ENCODE assay signal across 8 mouse cellular contexts in genomic region chr10:127341891-127342639, GRCm38 (mm10). TPM values are rescaled to one million over a fixed set of nuclear protein-coding genes. Genes with fewer than 3 reads are reported as not detected.
DNase-seq lines count a peak whose midpoint lies in the region; ATAC-seq and TF ChIP-seq lines count a peak whose summit lies in the region.

Gene Gli1, minus strand, starts transcription at chr10:127341974.

- peak within 1 kb of the TSS; percentile 27; the same call in 1 of the 2 replicates for H3K9ac ChIP-seq in heart, embryonic 14.5 days (ENCODE audit: low read length)
- no peak within 1 kb of the TSS; the same call in 1 of the 2 replicates for H3K9ac ChIP-seq in liver, embryonic 16.5 days (ENCODE audit: low read depth, low read length)
- H3K9ac ChIP-seq in neural tube, embryonic 14.5 days (replicated peaks; ENCODE audit: low read depth, low read length), result no peak within 1 kb of the TSS; the same call in 1 of the 2 replicates

- TF ChIP-seq POLR2A in brain, embryonic 14.5 days (IDR thresholded peaks at IDR 0.05; ENCODE audit: borderline replicate concordance, extremely low read depth, insufficient read depth, insufficient read length, poor library complexity, severe bottlenecking), result no peak
- TF ChIP-seq POLR2A in testis, adult 2 months (IDR thresholded peaks at IDR 0.05; ENCODE audit: control insufficient read depth, low read depth, low read length), result no peak

- peak within 1 kb of the TSS; percentile 38 to 39 for H3K4me3 ChIP-seq in heart, embryonic 14.5 days (ENCODE audit: control insufficient read depth in 1 of 2, insufficient read depth in 1 of 2, low read depth in 1 of 2, low read length in 2 of 2)
- H3K4me3 ChIP-seq in liver, embryonic 16.5 days (ENCODE audit: low read depth, low read length), result peak within 1 kb of the TSS; percentile 41
- peak within 1 kb of the TSS; percentile 28 for H3K4me3 ChIP-seq in neural tube, embryonic 14.5 days (ENCODE audit: low read depth, low read length)
- peak within 1 kb of the TSS; percentile 50 for H3K4me3 ChIP-seq in testis, adult 2 months (ENCODE audit: control insufficient read depth, low read depth, low read length)

- peaks cover 11 to 15% of the 10 kb centered on the region in 2 experiments; a peak in 3 of 4 replicates for H3K4me1 ChIP-seq in heart, embryonic 14.5 days (ENCODE audit: control insufficient read depth in 2 of 2, insufficient read depth in 2 of 2, low read length in 2 of 2)
- H3K4me1 ChIP-seq in liver, embryonic 16.5 days (ENCODE audit: control insufficient read depth, low read depth, low read length), result peaks cover 23% of the 10 kb centered on the region
- H3K4me1 ChIP-seq in neural tube, embryonic 14.5 days (ENCODE audit: control insufficient read depth, insufficient read depth, low read length), result peaks cover 10% of the 10 kb centered on the region
- peaks cover 19% of the 10 kb centered on the region for H3K4me1 ChIP-seq in testis, adult 2 months (ENCODE audit: control insufficient read depth, insufficient read depth, low read length)

- peak within 1 kb of the TSS; percentile 75 for H3K4me2 ChIP-seq in heart, embryonic 14.5 days (ENCODE audit: low read length)
- peak within 1 kb of the TSS; percentile 50 for H3K4me2 ChIP-seq in liver, embryonic 16.5 days (ENCODE audit: low read depth, low read length)
- H3K4me2 ChIP-seq in neural tube, embryonic 14.5 days (ENCODE audit: low read depth, low read length), result peak within 1 kb of the TSS; percentile 55

- DNase-seq in brain, embryonic 14.5 days (ENCODE audit: low read depth), result peak; percentile 86
- peak; percentile 90 for DNase-seq in kidney, postnatal 10 days

- peak; percentile 56 for ATAC-seq in CD4-positive, CD25-positive, alpha-beta regulatory T cell, adult 4 months
- peak; percentile 71 for ATAC-seq in erythroid progenitor cell, adult 5-6 weeks (replicated peaks; ENCODE audit: low FRiP score, poor library complexity, severe bottlenecking)
- ATAC-seq in heart, embryonic 14.5 days (ENCODE audit: insufficient number of reproducible peaks, insufficient read depth, low FRiP score, low read depth), result 0 out of 2 replicates have a peak, but pooled peaks have one; percentile 20
- ATAC-seq in liver, embryonic 16.5 days (ENCODE audit: low read depth), result peak; percentile 25; the same call in 1 of the 2 replicates
- ATAC-seq in neural tube, embryonic 14.5 days (ENCODE audit: low read depth), result 0 out of 2 replicates have a peak, but pooled peaks have one; percentile 38

- peaks cover 3% of the 10 kb centered on the region; the same call in 1 of the 2 replicates for H3K9me3 ChIP-seq in heart, embryonic 14.5 days (ENCODE audit: control insufficient read depth, low read length)
- no peaks in the 10 kb centered on the region for H3K9me3 ChIP-seq in liver, embryonic 16.5 days (replicated peaks; ENCODE audit: control insufficient read depth, low read length)
- no peaks in the 10 kb centered on the region for H3K9me3 ChIP-seq in neural tube, embryonic 14.5 days (ENCODE audit: control insufficient read depth, low read length)

- no peaks in the 10 kb centered on the region for H3K36me3 ChIP-seq in heart, embryonic 14.5 days (ENCODE audit: control insufficient read depth, insufficient read depth, low read length)
- no peaks in the 10 kb centered on the region for H3K36me3 ChIP-seq in liver, embryonic 16.5 days (ENCODE audit: control insufficient read depth, insufficient read depth)
- H3K36me3 ChIP-seq in neural tube, embryonic 14.5 days (ENCODE audit: control insufficient read depth, insufficient read depth, low read length), result no peaks in the 10 kb centered on the region
- H3K36me3 ChIP-seq in testis, adult 2 months (ENCODE audit: control insufficient read depth, insufficient read depth, low read length), result no peaks in the 10 kb centered on the region

- peaks cover 26% of the 10 kb centered on the region for H3K27me3 ChIP-seq in heart, embryonic 14.5 days (ENCODE audit: control insufficient read depth, insufficient read depth, low read length)
- peaks cover 53% of the 10 kb centered on the region for H3K27me3 ChIP-seq in liver, embryonic 16.5 days (ENCODE audit: control insufficient read depth, insufficient read depth, low read depth, low read length)
- peaks cover 6% of the 10 kb centered on the region for H3K27me3 ChIP-seq in neural tube, embryonic 14.5 days (ENCODE audit: control insufficient read depth, insufficient read depth, low read length)
- H3K27me3 ChIP-seq in testis, adult 2 months (ENCODE audit: control insufficient read depth, insufficient read depth, low read length), result no peaks in the 10 kb centered on the region

- WGBS in heart, embryonic 14.5 days, result under 1% methylated on average over 29 of the region's 29 CpGs
- WGBS in liver, embryonic 16.5 days (ENCODE audit: insufficient replicate concordance), result under 1% methylated on average over 29 of the region's 29 CpGs
- WGBS in neural tube, embryonic 14.5 days, result under 1% methylated on average over 29 of the region's 29 CpGs

- TF ChIP-seq CTCF in brain, embryonic 14.5 days (IDR thresholded peaks at IDR 0.05; ENCODE audit: borderline replicate concordance, extremely low read depth, insufficient read depth, insufficient read length), result peak; percentile 92
- peak; percentile 89 for TF ChIP-seq CTCF in testis, adult 2 months (IDR thresholded peaks at IDR 0.05; ENCODE audit: control insufficient read depth, insufficient read depth, insufficient replicate concordance, low read depth, low read length)

- H3K27ac ChIP-seq in heart, embryonic 14.5 days (replicated peaks in 1 of 2; ENCODE audit: control insufficient read depth in 1 of 2, insufficient read depth in 1 of 2, low read depth in 2 of 2, low read length in 2 of 2), result no peak within 1 kb of the TSS
- no peak within 1 kb of the TSS for H3K27ac ChIP-seq in liver, embryonic 16.5 days (ENCODE audit: low read length)
- no peak within 1 kb of the TSS for H3K27ac ChIP-seq in neural tube, embryonic 14.5 days (ENCODE audit: low read depth, low read length)
- no peak within 1 kb of the TSS; the same call in 1 of the 2 replicates for H3K27ac ChIP-seq in testis, adult 2 months (ENCODE audit: control insufficient read depth, insufficient read depth, low read depth, low read length)

RNA-seq across cellular contexts. Expression of gene Gli1, which starts in this region (rescaled TPM):
- under 1 TPM; 0.19 to 0.75 TPM for polyA plus RNA-seq in CD4-positive, CD25-positive, alpha-beta regulatory T cell, adult 4 months (2017; shearing (Covaris generic))
- polyA plus RNA-seq in brain, embryonic 14.5 days (2012; rRNA removed), result 7.4 and 11.3 TPM in 2 replicates
- not detected in 2 replicates for total RNA-seq in erythroid progenitor cell, adult 5-6 weeks (2015; ENCODE audit: low replicate concordance)
- total RNA-seq in erythroid progenitor cell, adult 5-6 weeks (2017; ENCODE audit: low replicate concordance), result not detected in 2 replicates
- 0.07 and 0.36 TPM in 2 replicates for polyA plus RNA-seq in heart, embryonic 14.5 days (2014; fragmentation: Nextera tagmentation; extraction: Ambion mirVana)
- polyA plus RNA-seq in liver, embryonic 16.5 days (2015; fragmentation: Nextera tagmentation; extraction: Ambion mirVana), result 0.15 and 0.21 TPM in 2 replicates
- 0.87 and 1.5 TPM in 2 replicates for polyA plus RNA-seq in neural tube, embryonic 14.5 days (2014; fragmentation: Nextera tagmentation; extraction: Ambion mirVana)
- 2.7 and 2.9 TPM in 2 replicates for polyA plus RNA-seq in testis, adult 2 months (2012; rRNA removed)

Comparison
In these comparisons a context has a peak if more than half of its experiments do, and no peak if none do; other contexts are left out.
1. Peak in ATAC-seq in CD4-positive, CD25-positive, alpha-beta regulatory T cell, adult 4 months; RNA of the gene not detected or under 1 TPM.
2. Peak in ATAC-seq in erythroid progenitor cell, adult 5-6 weeks; RNA of the gene not detected or under 1 TPM.
3. Peak in ATAC-seq, H3K4me3 ChIP-seq, H3K9ac ChIP-seq and H3K4me2 ChIP-seq in heart, embryonic 14.5 days; RNA of the gene not detected or under 1 TPM.
4. Peak in ATAC-seq, H3K4me3 ChIP-seq and H3K4me2 ChIP-seq in liver, embryonic 16.5 days; RNA of the gene not detected or under 1 TPM.
5. ATAC-seq: peak in every context shown above with its lines; median percentile 71 in erythroid progenitor cell, adult 5-6 weeks; 56 in CD4-positive, CD25-positive, alpha-beta regulatory T cell, adult 4 months; 38 in neural tube, embryonic 14.5 days; 25 in liver, embryonic 16.5 days; 20 in heart, embryonic 14.5 days.